Mouse (Mus musculus) CD8-positive naive resting alpha-beta T cell, adult 2 months (primary cell): ENCODE data around the gene Aggf1.

Source experiments
- DNase-seq, 2 experiments: peaks; one replicate each; pipeline ENCODE4 v3.0.0; 2022; ENCODE audit warnings: low read depth in 2 of 2, low spot score in 2 of 2

The Aggf1 gene

DNA sequence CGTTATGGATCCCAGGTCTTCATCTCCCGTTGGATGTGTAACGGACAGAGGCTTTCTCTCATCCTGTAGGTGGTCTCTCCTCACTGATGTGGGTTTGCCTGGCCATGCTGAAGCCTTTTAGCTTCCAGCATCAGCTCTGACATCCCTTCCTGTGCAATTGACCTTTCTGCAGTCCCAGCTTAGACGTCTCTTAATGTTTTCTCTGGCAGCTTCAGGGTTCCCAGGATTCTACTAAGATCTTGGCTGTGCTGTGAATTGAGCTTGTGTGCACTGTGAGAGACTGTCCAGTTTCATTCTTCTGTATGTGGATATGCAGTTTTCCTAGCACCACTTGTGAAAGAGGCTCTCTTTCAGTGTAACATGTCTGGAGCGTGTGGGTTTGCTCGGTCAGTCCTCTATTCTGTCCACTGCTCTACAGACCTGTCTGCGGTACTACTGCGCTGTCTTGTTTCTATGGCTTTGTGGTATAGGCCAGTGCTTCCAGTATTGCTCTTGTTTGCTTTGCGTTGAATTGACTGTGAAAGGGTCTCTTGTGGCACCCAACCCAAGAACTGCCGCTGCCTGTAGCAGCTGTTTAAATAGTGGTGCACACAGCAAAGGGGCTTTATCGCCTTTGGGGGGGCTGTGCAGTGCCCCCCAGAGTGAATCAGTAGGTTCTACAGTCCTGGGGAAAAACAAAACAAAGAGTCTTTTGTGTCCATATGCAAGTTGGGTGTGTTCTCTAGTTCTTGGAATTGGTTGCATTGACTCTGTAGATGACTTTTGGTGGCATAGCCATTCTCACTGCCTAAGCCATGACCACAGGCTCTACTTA is 42.9 kb downstream of the Aggf1 start:
- no peak for DNase-seq

DNA sequence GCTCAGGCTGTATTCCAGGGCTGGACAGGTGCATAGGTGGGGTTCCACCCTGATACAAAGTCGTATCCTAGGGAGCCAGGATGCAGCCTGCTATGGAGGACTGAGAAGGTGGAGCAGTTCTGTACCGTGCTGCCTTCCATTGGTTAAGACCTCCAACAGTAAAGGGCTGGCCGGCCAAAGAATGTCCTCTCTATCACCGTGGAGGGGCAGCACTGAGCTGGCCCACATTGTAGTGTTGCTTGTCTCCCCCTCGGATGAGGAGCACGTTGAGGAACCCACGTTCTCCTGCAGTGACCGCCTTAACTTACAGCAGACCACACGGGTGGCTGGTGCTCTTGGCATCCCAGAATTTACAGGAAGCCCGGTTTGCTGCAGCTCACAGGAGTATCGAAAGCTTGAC is 44.6 kb downstream of the Aggf1 start:
- DNase-seq: no peak

- DNase-seq: no peak
Observed at GRCm38 (mm10) chr13:95328767-95329166, 46.4 kb downstream of the Aggf1 start.

DNA sequence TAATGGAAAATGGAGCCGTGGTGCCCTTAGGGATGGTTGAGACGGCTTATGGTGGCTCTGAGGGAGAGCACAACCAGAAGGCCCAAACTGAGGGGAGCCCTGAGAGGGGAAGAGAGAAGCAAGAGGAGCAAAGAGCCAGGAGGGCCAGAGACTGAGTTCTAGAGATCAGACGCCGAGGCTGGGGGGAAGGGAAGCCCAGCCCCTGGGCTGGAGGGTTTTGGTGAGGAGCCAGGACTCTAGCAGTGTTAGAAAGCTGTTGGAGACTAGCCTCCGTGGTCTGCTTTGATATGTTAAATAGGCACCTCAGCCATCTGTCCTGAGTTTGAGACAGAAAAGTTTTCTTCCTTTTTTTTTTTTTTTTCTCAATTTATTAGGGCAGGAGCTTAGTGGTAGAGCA is 47.8 kb downstream of the Aggf1 start:
- DNase-seq: no peak

DNA sequence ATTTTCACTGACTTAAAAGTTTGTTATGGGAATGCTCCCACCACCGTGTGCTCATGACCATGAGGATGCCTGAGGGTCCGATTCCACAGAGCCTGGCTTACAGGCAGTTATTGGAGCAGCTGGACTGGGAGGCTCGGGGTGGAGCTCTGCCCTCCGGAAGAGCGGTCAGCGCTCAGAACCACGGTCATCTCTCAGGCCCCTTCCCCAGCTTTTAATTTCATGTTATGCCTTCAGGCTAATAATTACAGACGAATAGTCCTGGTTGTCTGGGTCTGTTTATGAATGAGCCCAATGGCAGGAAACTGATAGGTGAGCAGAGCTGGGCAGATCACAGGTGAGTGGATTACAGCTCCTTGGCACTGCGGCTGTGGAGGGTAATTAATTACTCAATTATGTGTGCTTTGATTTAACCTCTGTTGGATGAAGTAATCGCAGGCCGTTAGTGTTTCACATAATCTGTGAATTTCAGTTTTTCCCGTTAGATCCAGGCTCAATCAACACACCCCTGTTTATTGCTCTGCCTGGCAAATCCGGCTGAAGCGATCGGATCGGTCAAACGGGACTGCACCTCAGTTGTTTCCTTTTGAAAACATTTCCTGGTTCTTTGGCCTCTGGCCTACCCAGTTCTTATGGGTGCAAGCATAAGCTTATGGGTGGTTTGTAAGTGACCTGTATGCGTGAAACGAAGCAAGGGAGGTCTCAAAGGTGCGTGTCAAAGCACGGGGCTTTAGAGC is 48.4 kb downstream of the Aggf1 start:
- DNase-seq: no peak

GRCm38 (mm10) chr13:95325907-95326550 is 49.1 kb downstream of the Aggf1 start:
- DNase-seq: no peak

GRCm38 (mm10) chr13:95325080-95325906 is 49.9 kb downstream of the Aggf1 start:
- DNase-seq: peak; percentile 35 to 55

GRCm38 (mm10) chr13:95324626-95325079 is 50.5 kb downstream of the Aggf1 start:
- DNase-seq: peak in 1 of 2 experiments; percentile 16

DNA sequence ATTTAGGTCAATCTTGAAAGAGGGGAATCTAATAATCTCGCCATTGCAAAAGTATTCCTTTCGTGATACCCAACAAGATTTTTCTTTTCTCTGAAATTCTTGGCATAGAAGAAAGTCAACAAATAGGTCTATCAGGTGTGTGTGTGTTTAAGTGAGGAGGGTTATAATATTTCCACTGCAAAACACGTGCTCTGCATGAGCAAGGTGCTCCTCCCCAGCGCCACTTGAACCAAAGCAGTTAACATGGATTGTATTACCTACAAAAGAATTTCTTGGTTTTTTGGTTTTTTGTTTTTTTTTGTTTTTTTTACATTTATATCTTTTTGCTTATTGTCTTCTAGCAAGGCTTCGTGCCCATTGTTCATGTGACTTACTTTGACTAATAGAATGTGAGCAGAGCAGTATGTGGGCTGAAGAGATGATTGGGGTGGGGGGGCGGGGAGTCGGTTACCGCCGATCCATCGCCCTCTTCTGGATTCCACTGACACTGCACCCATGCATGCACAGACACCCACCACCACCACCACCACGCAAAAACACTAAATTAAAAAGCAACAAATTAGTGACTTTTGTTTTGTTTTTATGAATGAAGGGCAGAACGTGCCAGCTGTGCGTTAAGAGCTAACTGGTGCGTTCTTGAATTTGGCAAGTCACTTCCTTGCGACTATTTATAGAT is 51.1 kb downstream of the Aggf1 start:
- peak; percentile 11 to 46 for DNase-seq

DNA sequence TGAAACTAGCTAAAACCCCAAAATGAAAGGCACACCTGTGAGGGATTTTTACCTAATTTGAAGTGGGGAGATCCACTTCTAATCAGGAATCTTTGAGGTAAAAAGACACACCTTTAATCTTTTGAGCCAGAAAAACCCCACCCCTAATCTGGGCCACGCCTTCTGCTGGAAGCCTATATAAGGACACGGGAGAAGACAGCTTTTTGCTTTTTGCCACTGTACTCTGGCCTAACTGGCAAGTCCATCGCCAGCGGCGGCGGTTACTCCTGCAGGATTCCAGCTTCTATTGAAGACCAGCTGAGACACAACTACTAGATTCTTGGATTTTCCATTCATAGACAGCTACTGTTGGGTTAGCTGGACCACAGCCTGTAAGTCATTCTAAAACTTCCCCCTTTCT is 51.8 kb downstream of the Aggf1 start, which contains the start of gene Zbed3:
Zbed3 (plus strand) TSS at position 213 of the 400 bp plus-strand sequence.
- DNase-seq: no peak

GRCm38 (mm10) chr13:95320451-95320850 is 54.7 kb downstream of the Aggf1 start:
- DNase-seq: no peak

DNA sequence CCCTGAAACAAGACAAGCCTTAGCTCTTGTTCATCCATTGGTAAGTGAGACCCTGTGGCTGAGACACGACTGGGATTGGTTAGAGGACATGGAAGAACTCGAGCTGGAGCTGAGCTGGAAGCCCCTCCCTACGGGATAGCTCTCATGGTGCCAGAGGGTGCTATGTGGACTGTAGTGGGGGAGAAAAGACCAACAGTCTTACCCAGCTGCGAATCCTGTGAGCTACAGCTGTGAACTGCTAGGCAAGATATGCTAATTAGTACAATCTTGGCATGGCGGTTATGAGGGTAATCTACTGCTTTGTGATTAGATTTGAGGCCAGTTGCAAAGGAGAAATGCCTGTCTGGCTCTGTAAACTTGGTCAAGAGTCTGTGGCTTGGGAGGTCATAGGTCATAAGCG is 56.0 kb downstream of the Aggf1 start:
- no peak for DNase-seq

DNA sequence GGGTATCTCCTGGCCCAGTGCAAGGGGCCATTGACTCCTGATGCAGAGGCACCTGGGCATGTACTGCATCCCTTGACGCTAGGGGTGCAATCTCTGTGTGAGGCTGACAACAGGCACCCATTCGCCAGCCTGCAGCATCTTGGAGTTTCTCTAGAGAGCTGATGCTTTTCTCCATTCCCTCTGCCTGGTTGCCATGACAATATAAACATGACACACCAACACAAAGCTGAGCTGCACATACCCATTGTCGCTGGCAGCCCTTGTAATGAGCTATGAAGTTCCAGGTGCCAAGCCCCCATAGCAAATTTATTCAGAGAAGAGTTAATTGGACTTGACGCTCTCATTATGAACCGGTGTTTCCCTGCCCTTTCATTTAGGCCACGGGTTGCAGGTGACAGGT is 63.1 kb downstream of the Aggf1 start:
- no peak for DNase-seq

DNA sequence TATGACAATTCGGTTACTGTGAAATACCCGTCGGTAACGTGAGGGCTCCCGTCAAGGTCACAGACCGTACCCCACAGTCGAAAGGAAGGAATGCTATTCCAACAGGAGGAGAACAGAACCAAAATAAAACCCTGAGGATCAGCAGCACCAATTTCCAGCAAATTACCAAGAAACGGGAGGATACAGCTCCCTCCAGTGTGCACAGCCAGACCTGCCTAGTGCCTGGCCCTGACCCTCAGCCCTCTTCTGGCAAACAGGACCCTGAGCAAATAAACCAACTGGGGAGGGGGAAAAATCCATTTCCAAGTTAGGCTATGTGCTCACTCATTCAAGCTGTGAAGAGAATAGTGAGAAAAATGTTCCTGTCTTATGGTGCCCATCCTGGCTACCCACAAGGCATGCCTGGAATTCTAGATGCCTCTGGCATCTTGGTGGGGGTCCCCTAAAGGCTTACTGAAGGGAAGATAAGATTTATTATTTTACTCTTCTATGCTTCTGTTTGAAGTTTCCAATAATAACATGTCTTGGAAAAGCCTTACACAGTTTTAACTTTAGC is 68.0 kb downstream of the Aggf1 start:
- no peak for DNase-seq

DNA sequence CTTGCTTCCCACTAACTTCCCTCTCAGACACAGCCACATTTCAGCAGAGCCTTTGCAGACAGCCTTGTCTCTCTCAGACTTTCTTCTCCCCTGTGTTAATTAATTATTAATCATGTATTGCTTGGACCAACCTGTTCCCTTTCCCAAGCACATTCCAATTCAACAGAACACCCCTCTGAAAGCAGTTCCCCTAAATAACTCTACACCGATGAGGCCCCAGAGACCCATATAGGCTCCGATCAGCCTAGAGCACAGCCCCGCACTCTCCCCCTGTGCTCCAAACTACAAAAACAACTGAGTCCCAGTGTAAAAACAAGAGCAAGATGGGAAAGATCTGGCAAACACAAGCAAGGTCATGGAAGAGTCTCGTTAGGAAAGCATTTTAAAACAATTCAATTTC is 68.6 kb downstream of the Aggf1 start:
- no peak for DNase-seq
